In genomic region chr2:81185976-81186375, GRCm38 (mm10) we compare ENCODE assay signal across 20 mouse cellular contexts.
DNase-seq lines count a peak whose midpoint lies in the region; ATAC-seq and TF ChIP-seq lines count a peak whose summit lies in the region.
"Had no signal": no experiment of that assay in that cellular context is flagged by ENCODE, and none has a peak within 500 bp of the region (broad histone marks: within the 10 kb centered on the region; RNA-seq: fewer than 3 reads in every experiment).

No protein-coding gene starts in this region.

- intact Hi-C loops in left cerebral cortex, postnatal 10 days (cut with DNase I) = no loop called here

- ATAC-seq in limb, embryonic 14.5 days (ENCODE audit: low FRiP score, low read depth) = no peak
- no peak for ATAC-seq in lung, postnatal 0 days
- no peak for ATAC-seq in hindbrain, embryonic 13.5 days (ENCODE audit: low FRiP score)
- ATAC-seq: forebrain, embryonic 14.5 days; forebrain, postnatal 0 days; hindbrain, embryonic 16.5 days had no signal

- H3K9ac ChIP-seq in limb, embryonic 14.5 days (ENCODE audit: low read depth, low read length, severe bottlenecking) = no peak overlapping the region
- H3K9ac ChIP-seq in lung, postnatal 0 days (replicated peaks; ENCODE audit: low read depth) = no peak overlapping the region
- H3K9ac ChIP-seq in hindbrain, embryonic 13.5 days = no peak overlapping the region
- H3K9ac ChIP-seq: forebrain, postnatal 0 days; hindbrain, embryonic 12.5 days had no signal

- no peaks in the 10 kb centered on the region for H3K9me3 ChIP-seq in limb, embryonic 14.5 days (ENCODE audit: control insufficient read depth, low read length)
- H3K9me3 ChIP-seq in limb, embryonic 10.5 days (replicated peaks) = no peaks in the 10 kb centered on the region
- no peaks in the 10 kb centered on the region for H3K9me3 ChIP-seq in lung, postnatal 0 days (ENCODE audit: low read length)
- H3K9me3 ChIP-seq in hindbrain, embryonic 13.5 days = no peaks in the 10 kb centered on the region
- H3K9me3 ChIP-seq: hindbrain, embryonic 12.5 days had no signal

- no peak overlapping the region for H3K4me2 ChIP-seq in limb, embryonic 14.5 days (replicated peaks; ENCODE audit: low read depth, low read length, severe bottlenecking)
- no peak overlapping the region for H3K4me2 ChIP-seq in lung, postnatal 0 days (replicated peaks; ENCODE audit: low read depth, low read length)
- no peak overlapping the region for H3K4me2 ChIP-seq in hindbrain, embryonic 13.5 days
- H3K4me2 ChIP-seq: heart, embryonic 11.5 days; hindbrain, embryonic 12.5 days had no signal

- no peaks in the 10 kb centered on the region for H3K4me1 ChIP-seq in limb, embryonic 14.5 days (ENCODE audit: control insufficient read depth, insufficient read depth, low read length)
- no peaks in the 10 kb centered on the region for H3K4me1 ChIP-seq in limb, embryonic 10.5 days
- no peaks in the 10 kb centered on the region for H3K4me1 ChIP-seq in lung, postnatal 0 days (ENCODE audit: insufficient read depth, low read depth, low read length)
- no peaks in the 10 kb centered on the region for H3K4me1 ChIP-seq in hindbrain, embryonic 13.5 days (replicated peaks)
- H3K4me1 ChIP-seq: hindbrain, embryonic 12.5 days had no signal

- TF ChIP-seq CTCF in lung, postnatal 0 days (IDR thresholded peaks at IDR 0.05) = no peak

- H3K36me3 ChIP-seq in limb, embryonic 14.5 days (ENCODE audit: control insufficient read depth, insufficient read depth, low read length) = no peaks in the 10 kb centered on the region
- H3K36me3 ChIP-seq in limb, embryonic 10.5 days = no peaks in the 10 kb centered on the region
- no peaks in the 10 kb centered on the region for H3K36me3 ChIP-seq in lung, postnatal 0 days (ENCODE audit: insufficient read depth, low read length)
- no peaks in the 10 kb centered on the region for H3K36me3 ChIP-seq in hindbrain, embryonic 13.5 days
- H3K36me3 ChIP-seq: hindbrain, embryonic 12.5 days had no signal

- no peak for TF ChIP-seq POLR2A in limb, embryonic 14.5 days (IDR thresholded peaks at IDR 0.05; ENCODE audit: borderline replicate concordance, extremely low read depth, insufficient read depth, insufficient read length)

- DNase-seq in limb, embryonic 14.5 days (ENCODE audit: low spot score) = peak; percentile 22
- no peak for DNase-seq in limb, embryonic 10.5 days (ENCODE audit: low spot score)
- DNase-seq in lung, postnatal 0 days (ENCODE audit: low spot score) = peak; percentile 26
- DNase-seq in lung, postnatal 36 days = no peak
- DNase-seq in MEL-GATA-1-ER (ENCODE audit: extremely low read depth, low read depth) = peak; percentile 19
- DNase-seq in left cerebral cortex, postnatal 10 days (ENCODE audit: extremely low spot score in 1 of 2, low spot score in 2 of 2) = no peak
- DNase-seq: adrenal gland, adult 8-10 months; adrenal gland, postnatal 36 days; cerebellum, adult 18-20 months; cerebellum, adult 9-10 months; cerebellum, postnatal 14 days; forebrain, postnatal 0 days; gastrocnemius, adult 2 months; gastrocnemius, postnatal 14 days; heart, adult 11 months had no signal

- no peaks in the 10 kb centered on the region for H3K27me3 ChIP-seq in limb, embryonic 14.5 days (ENCODE audit: control insufficient read depth, insufficient read depth, low read length)
- no peaks in the 10 kb centered on the region for H3K27me3 ChIP-seq in limb, embryonic 10.5 days (ENCODE audit: low read depth, poor library complexity, severe bottlenecking)
- no peaks in the 10 kb centered on the region for H3K27me3 ChIP-seq in lung, postnatal 0 days (replicated peaks; ENCODE audit: insufficient read depth, low read length)
- no peaks in the 10 kb centered on the region for H3K27me3 ChIP-seq in hindbrain, embryonic 13.5 days
- H3K27me3 ChIP-seq: hindbrain, embryonic 12.5 days had no signal

- no peak overlapping the region for H3K27ac ChIP-seq in limb, embryonic 14.5 days (replicated peaks; ENCODE audit: low read depth, low read length)
- no peak overlapping the region for H3K27ac ChIP-seq in limb, embryonic 10.5 days
- no peak overlapping the region for H3K27ac ChIP-seq in lung, postnatal 0 days (ENCODE audit: low read length)
- H3K27ac ChIP-seq in hindbrain, embryonic 13.5 days = no peak overlapping the region
- H3K27ac ChIP-seq: gastrocnemius, adult 2 months; hindbrain, embryonic 12.5 days had no signal

- no peak overlapping the region for H3K4me3 ChIP-seq in limb, embryonic 14.5 days (replicated peaks; ENCODE audit: low read length)
- no peak overlapping the region for H3K4me3 ChIP-seq in limb, embryonic 10.5 days
- H3K4me3 ChIP-seq in lung, postnatal 0 days (ENCODE audit: low read depth, low read length) = no peak overlapping the region
- no peak overlapping the region for H3K4me3 ChIP-seq in hindbrain, embryonic 13.5 days
- H3K4me3 ChIP-seq: gastrocnemius, adult 2 months; hindbrain, embryonic 12.5 days had no signal

- TF ChIP-seq EP300 in lung, postnatal 0 days (IDR thresholded peaks at IDR 0.05) = no peak

Comparison
In these comparisons a context has a peak if more than half of its experiments do, and no peak if none do; other contexts are left out.
1. DNase-seq: peak in limb, embryonic 14.5 days (single experiment), lung, postnatal 0 days (single experiment) and MEL-GATA-1-ER (single experiment); none in limb, embryonic 10.5 days (single experiment), lung, postnatal 36 days (single experiment) and left cerebral cortex, postnatal 10 days (0 of 2).